Mouse (Mus musculus) intestine, embryonic 15.5 days (tissue): ENCODE measurements around the gene Il7r. TPM values are rescaled to one million over a fixed set of nuclear protein-coding genes. Genes with fewer than 3 reads are reported as not detected.
"Not testable (repeated sequence)": the region's sequence is repeated elsewhere in the genome, so short reads cannot be mapped to it uniquely, and the experiment has no call there.

Experiments
- ATAC-seq: fragments of 200-750 bp; cut with Nextera tagmentation; 2 replicates; pipeline ENCODE4 v1.8.0; 2017; ENCODE audit warnings: moderate TSS enrichment, moderate library complexity
- H3K27ac ChIP-seq: fragments of 300-500 bp; sonication (generic); 2 replicates; pipeline ENCODE4 v1.5.1; 2015; ENCODE audit warnings: mild to moderate bottlenecking, inconsistent platforms
- H3K27me3 ChIP-seq: fragments of 300-500 bp; sonication (generic); replicated peaks from 2 replicates; pipeline ENCODE4 v1.6.1; 2015; ENCODE audit warnings: inconsistent platforms
- H3K36me3 ChIP-seq: fragments of 300-500 bp; sonication (generic); 2 replicates; pipeline ENCODE4 v1.6.1; 2015; ENCODE audit warnings: inconsistent platforms
- H3K4me1 ChIP-seq: fragments of 300-500 bp; sonication (generic); replicated peaks from 2 replicates; pipeline ENCODE4 v1.6.1; 2015; ENCODE audit warnings: inconsistent platforms
- H3K4me2 ChIP-seq: fragments of 300-500 bp; sonication (generic); replicated peaks from 2 replicates; pipeline ENCODE4 v1.6.1; 2015; ENCODE audit warnings: mild to moderate bottlenecking, inconsistent platforms
- H3K4me3 ChIP-seq: fragments of 300-500 bp; sonication (generic); replicated peaks from 2 replicates; pipeline ENCODE4 v1.5.1; 2015; ENCODE audit warnings: inconsistent platforms
- H3K9ac ChIP-seq: fragments of 300-500 bp; sonication (generic); 2 replicates; pipeline ENCODE4 v1.6.1; 2015; ENCODE audit warnings: inconsistent platforms
- H3K9me3 ChIP-seq: fragments of 300-500 bp; sonication (generic); 2 replicates; pipeline ENCODE4 v1.6.1; 2016; ENCODE audit warnings: inconsistent platforms
- WGBS: fragments of 180-500 bp; shearing (Covaris S2); methylation state at CpG from one replicate; pipeline ENCODE4 v1.1.7; 2015; 5-methylcytosine and 5-hydroxymethylcytosine counted together
- polyA plus RNA-seq: library from polyadenylated mRNA; unstranded; fragments of >200 nt; fragmentation: Nextera tagmentation; extraction: Ambion mirVana; gene quantifications from 2 replicates; pipeline ENCODE4 v1.2.1, GENCODE M21; 2015

Gene Il7r
- 1.4 and 1.6 TPM in 2 replicates for polyA plus RNA-seq

DNA sequence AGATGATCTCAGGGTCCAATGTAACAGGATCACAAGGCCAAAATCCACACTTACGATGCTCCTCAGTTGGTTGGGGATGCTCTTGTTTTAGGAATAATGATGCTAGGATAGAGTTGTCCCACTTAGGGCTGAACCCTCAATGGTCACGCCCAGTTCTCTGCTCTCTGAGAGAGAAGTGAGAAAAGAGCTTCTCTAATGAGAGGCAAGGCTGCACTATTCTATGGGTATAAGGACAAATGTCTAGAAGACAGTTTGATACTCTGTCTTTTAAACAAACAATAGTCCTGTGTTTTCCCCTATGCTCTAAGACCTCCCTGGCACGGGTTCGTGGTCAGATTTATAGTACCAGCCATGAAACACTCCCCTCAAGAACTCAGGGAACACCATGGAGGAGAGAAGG lies at the start of gene Il7r:
TSS of gene Il7r (minus strand) at position 101 of the 400 bp plus-strand sequence.
- Histone ChIP-seq H3K27ac (no peak within 1 kb of the TSS), H3K9me3 (no peaks in the 10 kb centered on the region), H3K4me2 (no peak within 1 kb of the TSS), H3K36me3 (no peaks in the 10 kb centered on the region), H3K4me3 (no peak within 1 kb of the TSS), H3K27me3 (no peaks in the 10 kb centered on the region), H3K4me1 (no peaks in the 10 kb centered on the region), H3K9ac (no peak within 1 kb of the TSS)
- ATAC-seq, result no peak
- 70% methylated on average over 4 of the region's 4 CpGs for WGBS

DNA sequence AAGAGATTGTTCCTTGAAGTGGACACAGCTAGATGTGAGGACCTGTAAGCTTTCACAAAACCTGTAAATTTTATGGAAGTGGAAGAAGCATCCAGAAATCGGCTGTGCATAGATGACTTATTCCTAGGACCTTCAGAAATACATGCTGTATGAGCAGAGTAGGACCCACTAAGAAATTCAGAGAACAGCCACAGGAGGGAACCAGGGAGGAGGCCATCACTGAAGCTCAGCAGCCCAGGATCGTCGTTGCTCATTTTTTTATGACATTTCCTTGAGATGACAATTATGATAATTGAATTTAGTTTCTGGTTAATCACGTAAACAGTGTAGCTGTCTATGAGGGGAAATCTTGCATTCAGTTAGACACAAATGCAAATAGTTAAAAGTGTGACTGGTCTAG lies 47.3 kb upstream of the Il7r start:
- H3K9me3 ChIP-seq, result no peaks in the 10 kb centered on the region
- WGBS, result 78% methylated on average over 4 of the region's 4 CpGs
- H3K27me3 ChIP-seq, result no peaks in the 10 kb centered on the region
- ATAC-seq, result no peak
- no peak overlapping the region for H3K4me2 ChIP-seq
- no peak overlapping the region for H3K27ac ChIP-seq
- H3K9ac ChIP-seq, result no peak overlapping the region
- no peaks in the 10 kb centered on the region for H3K36me3 ChIP-seq
- no peaks in the 10 kb centered on the region for H3K4me1 ChIP-seq
- no peak overlapping the region for H3K4me3 ChIP-seq

DNA sequence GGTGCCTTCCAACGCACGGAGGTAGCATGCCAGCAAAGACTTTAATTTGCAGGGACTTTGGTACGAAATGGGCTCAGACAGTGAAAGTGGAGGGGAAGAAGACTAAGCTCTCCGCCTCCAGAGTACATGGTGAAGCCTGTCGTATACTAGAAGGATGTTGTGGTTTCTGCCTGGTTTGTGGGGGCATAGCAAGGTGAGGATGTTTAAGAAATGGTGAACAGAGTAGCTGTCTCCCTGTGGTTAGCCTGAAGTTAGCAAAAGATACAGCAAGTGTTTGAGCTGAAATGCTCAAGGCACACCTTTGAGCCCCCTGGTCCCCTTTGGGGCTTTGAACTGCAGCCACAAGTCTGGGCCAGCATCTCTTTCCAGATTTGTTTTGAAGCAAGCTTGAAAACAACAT lies 44.8 kb upstream of the Il7r start:
- Histone ChIP-seq H3K9me3 (no peaks in the 10 kb centered on the region), H3K9ac (no peak overlapping the region), H3K36me3 (no peaks in the 10 kb centered on the region), H3K4me1 (no peaks in the 10 kb centered on the region), H3K27me3 (no peaks in the 10 kb centered on the region), H3K4me3 (no peak overlapping the region), H3K4me2 (no peak overlapping the region), H3K27ac (no peak overlapping the region)
- ATAC-seq, result no peak
- WGBS, result 80% methylated on average over 5 of the region's 5 CpGs

DNA sequence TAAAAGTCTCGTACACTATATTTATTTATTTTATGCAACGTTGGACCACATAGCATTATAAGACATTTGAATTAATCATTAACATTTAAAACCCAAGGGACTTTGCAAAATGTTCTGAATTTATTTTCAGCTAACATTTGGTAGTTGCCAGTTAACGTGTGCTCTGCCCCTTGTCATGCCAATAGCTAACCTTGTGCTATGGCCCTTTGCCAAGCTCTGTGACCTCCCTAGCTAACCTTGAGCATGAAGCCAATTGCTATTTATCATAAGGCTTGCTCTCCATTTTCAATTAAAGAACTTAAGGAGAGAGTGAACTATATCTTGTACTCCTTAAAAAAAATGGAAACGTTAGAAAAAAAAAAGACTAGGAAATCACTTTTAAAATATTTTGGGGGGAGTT lies 43.4 kb upstream of the Il7r start:
- 68% methylated on average over 4 of the region's 4 CpGs for WGBS
- ATAC-seq, result no peak

DNA sequence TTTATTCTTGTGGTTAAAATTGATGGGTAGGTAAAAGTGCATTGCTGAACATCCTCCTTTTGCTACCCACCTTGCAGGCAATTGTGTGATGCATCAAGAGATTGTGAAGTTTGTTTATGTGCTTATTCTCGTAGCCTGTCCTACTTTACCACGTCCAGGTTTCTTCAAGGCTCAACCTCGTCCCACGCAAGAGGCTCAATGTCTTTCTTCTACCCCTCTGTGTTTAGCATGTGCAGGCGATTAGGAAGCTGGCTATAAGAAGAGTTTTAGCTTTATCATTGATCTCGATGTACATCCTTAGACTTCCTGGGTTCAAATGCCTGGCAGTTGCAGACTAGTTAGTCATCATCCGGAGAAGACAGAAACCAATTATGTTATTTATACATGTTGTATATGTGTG lies 42.7 kb upstream of the Il7r start:
- no peaks in the 10 kb centered on the region for H3K4me1 ChIP-seq
- no peak overlapping the region for H3K27ac ChIP-seq
- no peaks in the 10 kb centered on the region for H3K27me3 ChIP-seq
- H3K36me3 ChIP-seq, result no peaks in the 10 kb centered on the region
- H3K9me3 ChIP-seq, result no peaks in the 10 kb centered on the region
- 86% methylated on average over 7 of the region's 7 CpGs for WGBS
- H3K4me3 ChIP-seq, result no peak overlapping the region
- no peak overlapping the region for H3K4me2 ChIP-seq
- no peak for ATAC-seq
- no peak overlapping the region for H3K9ac ChIP-seq

More for the DNA sequence above, 43.4 kb upstream of the Il7r start:
- no peaks in the 10 kb centered on the region for H3K9me3 ChIP-seq
- no peak overlapping the region for H3K27ac ChIP-seq
- no peak overlapping the region for H3K9ac ChIP-seq
- H3K4me1 ChIP-seq, result no peaks in the 10 kb centered on the region
- H3K36me3 ChIP-seq, result no peaks in the 10 kb centered on the region
- no peak overlapping the region for H3K4me2 ChIP-seq
- no peak overlapping the region for H3K4me3 ChIP-seq
- no peaks in the 10 kb centered on the region for H3K27me3 ChIP-seq

DNA sequence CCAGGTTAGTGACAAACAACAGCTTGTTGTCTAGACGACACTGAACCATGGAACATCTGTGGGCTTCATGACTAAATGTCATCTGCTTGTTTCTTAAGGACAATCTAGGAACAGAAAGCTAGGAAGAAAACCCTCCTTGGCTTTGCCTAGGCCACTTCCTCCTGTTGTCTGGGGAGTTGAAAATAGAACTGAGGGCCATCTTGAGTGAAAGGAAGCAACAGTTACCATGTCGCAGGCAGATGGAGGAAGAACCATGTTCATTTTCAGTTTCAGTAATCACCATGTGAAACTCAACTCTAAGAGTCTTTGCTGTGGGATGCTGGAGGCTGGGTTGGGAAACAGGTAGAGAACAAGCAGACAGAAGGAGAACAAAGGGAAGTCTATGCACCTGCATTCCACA lies 41.9 kb upstream of the Il7r start:
- Histone ChIP-seq H3K27me3 (no peaks in the 10 kb centered on the region), H3K4me1 (no peaks in the 10 kb centered on the region), H3K4me3 (no peak overlapping the region), H3K4me2 (no peak overlapping the region), H3K9ac (no peak overlapping the region), H3K27ac (no peak overlapping the region), H3K36me3 (no peaks in the 10 kb centered on the region), H3K9me3 (no peaks in the 10 kb centered on the region)
- ATAC-seq, result no peak
- WGBS, result 76% methylated on average over 2 of the region's 2 CpGs

DNA sequence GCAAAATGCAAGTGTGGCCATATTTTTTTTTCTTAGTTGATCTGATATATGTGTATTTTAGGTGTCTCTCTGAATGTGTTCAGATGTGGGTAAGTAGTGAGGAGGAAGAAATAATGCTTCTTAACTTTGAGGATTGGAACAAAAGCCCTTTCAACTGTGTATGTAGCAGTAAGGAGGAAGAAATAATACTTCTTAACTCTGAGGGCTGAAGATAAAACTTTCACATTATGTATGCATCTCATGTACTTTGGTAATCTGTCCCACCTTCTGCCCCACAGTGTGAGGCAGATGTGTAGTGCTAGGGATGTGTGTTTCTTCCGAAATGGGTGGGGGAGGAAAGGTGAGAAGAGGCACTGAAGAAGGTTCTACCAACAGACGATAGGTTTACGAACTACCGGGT lies 37.3 kb upstream of the Il7r start:
- Histone ChIP-seq H3K27me3 (no peaks in the 10 kb centered on the region), H3K36me3 (no peaks in the 10 kb centered on the region), H3K4me1 (no peaks in the 10 kb centered on the region), H3K27ac (no peak overlapping the region), H3K4me2 (no peak overlapping the region), H3K9ac (no peak overlapping the region), H3K9me3 (no peaks in the 10 kb centered on the region), H3K4me3 (no peak overlapping the region)
- 78% methylated on average over 4 of the region's 4 CpGs for WGBS
- no peak for ATAC-seq

DNA sequence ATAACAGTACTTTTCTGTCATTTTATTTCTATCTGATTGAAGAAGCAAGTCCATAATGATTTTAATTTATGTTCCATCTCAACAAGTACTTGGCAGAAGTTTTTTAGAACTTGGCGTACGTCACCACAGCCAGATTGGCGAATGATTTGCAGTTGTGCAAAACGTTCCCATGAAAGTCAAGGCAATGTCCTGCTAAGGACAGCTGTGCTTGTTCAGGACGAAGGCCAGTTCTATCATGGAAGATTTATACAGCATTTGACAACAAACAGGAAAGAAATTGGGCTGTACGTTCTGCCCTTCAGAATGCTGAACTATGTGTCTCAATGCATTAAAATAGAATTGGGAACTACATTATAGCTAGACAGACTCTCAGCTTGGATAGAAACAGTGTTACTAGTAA lies 35.4 kb upstream of the Il7r start:
- no peak overlapping the region for H3K4me2 ChIP-seq
- no peak overlapping the region for H3K27ac ChIP-seq
- no peaks in the 10 kb centered on the region for H3K4me1 ChIP-seq
- H3K4me3 ChIP-seq, result no peak overlapping the region
- no peak overlapping the region for H3K9ac ChIP-seq
- H3K9me3 ChIP-seq, result no peaks in the 10 kb centered on the region
- H3K27me3 ChIP-seq, result no peaks in the 10 kb centered on the region
- 61% methylated on average over 6 of the region's 6 CpGs for WGBS
- no peaks in the 10 kb centered on the region for H3K36me3 ChIP-seq
- ATAC-seq, result no peak

DNA sequence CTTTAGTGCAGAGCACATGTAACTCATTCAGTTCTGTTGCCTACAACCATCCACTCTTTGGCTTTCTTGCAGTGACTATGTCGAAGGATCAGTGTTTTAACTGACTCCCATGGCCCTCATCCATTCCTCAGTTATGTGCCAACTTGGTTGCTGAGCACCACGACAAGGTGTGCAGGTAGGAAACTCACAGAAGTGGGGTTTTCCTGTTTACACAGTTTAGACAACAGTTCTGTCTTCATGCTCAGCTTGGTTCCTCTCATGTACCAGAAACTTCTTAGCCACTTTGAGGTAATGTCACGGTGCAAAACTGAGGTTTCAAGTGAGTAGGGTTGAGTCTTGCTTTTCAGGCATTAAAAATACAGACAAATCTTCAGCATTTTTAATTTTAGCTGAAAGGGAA lies 34.2 kb upstream of the Il7r start:
- ATAC-seq, result no peak
- H3K9me3 ChIP-seq, result no peaks in the 10 kb centered on the region

DNA sequence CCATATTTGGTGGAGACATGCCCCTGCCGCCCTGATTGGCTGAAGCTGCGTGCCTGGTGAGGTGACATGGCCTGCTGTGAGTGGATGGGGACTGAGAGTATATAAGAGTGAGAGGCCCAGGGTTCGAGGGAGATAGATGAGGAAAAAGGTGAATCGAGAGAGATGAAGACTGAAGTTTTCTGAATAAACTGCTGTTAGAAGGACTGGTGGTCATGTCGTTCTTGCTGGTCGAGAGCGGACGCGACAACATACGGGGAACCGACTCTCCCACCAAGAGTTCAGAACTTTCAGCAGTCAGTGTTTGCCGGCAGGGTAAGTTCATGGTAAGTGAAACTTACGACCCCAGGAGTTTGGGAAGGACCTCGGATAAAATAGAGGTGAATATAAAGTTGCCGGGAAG lies 27.3 kb upstream of the Il7r start:
- WGBS, result 93% methylated on average over 15 of the region's 15 CpGs
- H3K4me3 ChIP-seq, H3K4me2 ChIP-seq, H3K9ac ChIP-seq, ATAC-seq, H3K27ac ChIP-seq, H3K27me3 ChIP-seq, H3K9me3 ChIP-seq, H3K4me1 ChIP-seq, H3K36me3 ChIP-seq: not testable (repeated sequence)

More for the DNA sequence above, 34.2 kb upstream of the Il7r start:
- Histone ChIP-seq H3K36me3 (no peaks in the 10 kb centered on the region), H3K27me3 (no peaks in the 10 kb centered on the region), H3K4me1 (no peaks in the 10 kb centered on the region), H3K4me3 (no peak overlapping the region), H3K9ac (no peak overlapping the region), H3K27ac (no peak overlapping the region), H3K4me2 (no peak overlapping the region)
- 74% methylated on average over 3 of the region's 3 CpGs for WGBS

DNA sequence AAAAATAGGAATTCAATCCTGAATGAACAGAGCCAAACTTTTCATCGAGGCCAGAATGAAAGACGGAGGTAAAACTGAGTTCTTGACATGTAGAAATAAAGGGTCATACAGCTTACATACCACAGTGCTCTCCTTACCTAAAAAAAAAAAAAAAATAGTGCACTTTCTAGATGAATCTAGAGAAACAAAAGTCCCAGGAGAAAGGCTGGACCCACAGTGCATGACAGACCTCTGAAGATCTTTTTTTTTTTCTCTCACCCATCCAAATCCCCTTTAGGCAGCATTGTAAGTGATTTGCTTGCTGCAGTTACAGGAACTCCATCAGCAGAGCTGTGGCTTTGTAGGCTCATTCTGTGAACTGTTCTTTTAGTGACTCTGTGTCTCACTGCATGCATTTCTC lies 19.0 kb upstream of the Il7r start:
- H3K9me3 ChIP-seq, result no peaks in the 10 kb centered on the region
- no peaks in the 10 kb centered on the region for H3K27me3 ChIP-seq
- ATAC-seq, result no peak
- H3K36me3 ChIP-seq, result no peaks in the 10 kb centered on the region
- WGBS, result 89% methylated on average over 2 of the region's 2 CpGs
- H3K9ac ChIP-seq, result no peak overlapping the region
- H3K4me3 ChIP-seq, result no peak overlapping the region
- H3K27ac ChIP-seq, result no peak overlapping the region
- H3K4me2 ChIP-seq, result no peak overlapping the region
- no peaks in the 10 kb centered on the region for H3K4me1 ChIP-seq

DNA sequence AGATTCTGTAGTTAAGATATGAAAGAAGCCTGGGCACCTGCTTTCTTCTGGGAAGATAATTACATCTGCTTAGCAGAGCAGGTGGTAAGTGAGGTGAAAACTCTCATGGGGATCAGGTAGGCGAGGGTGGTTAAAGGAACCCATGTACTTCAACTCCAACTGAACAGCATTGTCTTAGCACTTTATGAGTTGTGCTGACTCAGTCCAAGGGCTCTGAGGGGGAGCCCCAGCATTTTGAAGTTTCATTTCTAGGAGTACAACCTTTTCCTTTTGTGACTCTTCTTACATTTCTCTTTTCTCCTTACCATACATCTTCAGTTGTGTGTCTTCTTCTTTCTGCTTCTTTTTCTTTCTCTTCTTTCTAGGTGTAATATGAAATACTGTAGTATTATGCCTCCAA lies 5.2 kb upstream of the Il7r start:
- Histone ChIP-seq H3K27me3 (no peaks in the 10 kb centered on the region), H3K9me3 (no peaks in the 10 kb centered on the region), H3K4me3 (no peak overlapping the region), H3K36me3 (no peaks in the 10 kb centered on the region), H3K4me1 (no peaks in the 10 kb centered on the region), H3K9ac (no peak overlapping the region), H3K27ac (no peak overlapping the region), H3K4me2 (no peak overlapping the region)
- 81% methylated on average over 1 of the region's 1 CpGs for WGBS
- ATAC-seq, result no peak

DNA sequence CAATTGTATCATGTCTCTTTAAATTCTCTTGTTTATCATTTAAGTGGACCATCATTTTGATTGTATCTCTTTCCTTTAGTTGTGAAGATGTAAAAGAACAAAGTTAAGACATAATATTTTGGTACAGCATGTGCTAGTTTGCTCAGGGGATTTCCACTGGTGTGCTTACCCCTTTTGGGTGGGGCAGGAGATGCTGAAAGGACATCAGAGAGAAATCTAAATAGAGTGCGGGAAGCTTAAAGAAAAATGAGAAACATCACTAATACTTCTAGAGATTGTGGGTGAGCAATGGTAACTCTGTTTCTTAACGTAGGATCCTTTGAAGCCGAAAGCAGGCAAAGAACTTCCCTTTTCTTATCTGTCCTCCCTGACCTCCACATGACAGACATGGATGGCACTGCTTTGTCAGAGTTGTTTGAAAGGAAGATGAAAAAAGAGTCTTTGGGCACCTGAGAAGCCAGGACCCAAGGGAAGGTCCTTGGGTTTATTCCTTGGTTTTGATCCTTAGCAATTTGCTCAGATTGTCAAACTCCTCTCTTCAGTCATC lies 3.5 kb upstream of the Il7r start:
- WGBS, result 80% methylated on average over 3 of the region's 3 CpGs
- Histone ChIP-seq H3K4me3 (no peak overlapping the region), H3K9ac (no peak overlapping the region), H3K4me1 (no peaks in the 10 kb centered on the region), H3K4me2 (no peak overlapping the region), H3K27me3 (no peaks in the 10 kb centered on the region), H3K27ac (no peak overlapping the region), H3K9me3 (no peaks in the 10 kb centered on the region), H3K36me3 (no peaks in the 10 kb centered on the region)
- no peak for ATAC-seq
